Mouse (Mus musculus): Measurements from ENCODE around the gene Acer3.
"Not testable (repeated sequence)": the region's sequence is repeated elsewhere in the genome, so short reads cannot be mapped to it uniquely, and the experiment has no call there.

Gene Acer3

DNA sequence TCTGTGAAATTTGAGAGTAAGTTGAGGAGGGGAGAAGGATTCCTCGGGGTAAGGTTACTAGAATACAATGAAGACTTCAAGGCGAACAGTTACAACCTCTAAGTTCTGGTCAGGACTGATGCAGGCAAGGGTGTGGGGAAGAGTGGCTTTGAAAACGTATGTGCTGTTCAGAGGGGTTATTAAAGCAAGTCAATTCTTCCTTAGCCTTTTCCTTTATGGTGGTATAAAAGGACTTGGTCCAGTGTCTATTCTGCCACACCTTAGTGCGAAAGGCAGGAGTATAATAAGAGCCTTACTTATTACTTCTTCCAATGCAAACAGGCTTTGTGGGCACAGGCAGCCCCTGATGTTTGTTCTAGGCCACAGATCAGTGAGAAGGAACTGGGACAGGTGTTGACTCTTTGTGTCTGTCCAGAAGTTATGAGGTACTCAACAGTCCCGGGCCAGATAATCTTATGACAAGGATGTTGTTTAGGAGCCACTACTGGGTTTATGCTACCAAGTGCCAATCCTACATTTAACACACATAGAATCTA lies 119.4 kb downstream of the Acer3 start:
- POLR2A ChIA-PET = no interaction called here
- CTCF ChIA-PET = interaction anchor here in 1 of 4 experiments (0.6 kb wide), 1 partner anchor 1028 kb away, joined by 3 read pairs; no protein-coding TSS in a partner anchor

DNA sequence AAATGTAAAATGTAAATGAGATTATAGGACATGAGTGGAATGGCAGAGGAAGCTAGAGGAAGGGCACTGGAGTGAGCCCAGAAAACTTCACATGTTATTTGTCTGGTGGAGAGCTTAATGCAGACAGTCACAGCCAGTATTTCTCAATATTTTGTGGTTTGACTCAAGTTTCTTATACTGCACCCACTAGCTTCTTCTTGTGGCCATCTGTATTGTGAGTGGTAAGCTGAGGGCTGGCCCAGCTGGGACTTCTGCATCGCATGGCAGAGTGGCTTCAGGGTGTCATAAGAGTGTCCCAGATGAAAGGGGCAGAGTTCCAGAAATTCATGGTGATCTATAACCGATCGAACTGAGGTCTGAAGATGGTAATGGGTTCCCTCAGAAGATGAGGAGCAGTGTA lies 120.6 kb downstream of the Acer3 start:
- ChIA-PET CTCF (interaction anchor here in 2 of 4 experiments (0.5 to 0.7 kb wide), 2 partner anchors 75 to 142 kb away, joined by 3 to 5 read pairs; no protein-coding TSS in a partner anchor), POLR2A (interaction anchor here in 1 of 4 experiments (0.6 to 1.2 kb wide), 3 partner anchors 12 to 161 kb away, joined by 3 read pairs; no protein-coding TSS in a partner anchor)

DNA sequence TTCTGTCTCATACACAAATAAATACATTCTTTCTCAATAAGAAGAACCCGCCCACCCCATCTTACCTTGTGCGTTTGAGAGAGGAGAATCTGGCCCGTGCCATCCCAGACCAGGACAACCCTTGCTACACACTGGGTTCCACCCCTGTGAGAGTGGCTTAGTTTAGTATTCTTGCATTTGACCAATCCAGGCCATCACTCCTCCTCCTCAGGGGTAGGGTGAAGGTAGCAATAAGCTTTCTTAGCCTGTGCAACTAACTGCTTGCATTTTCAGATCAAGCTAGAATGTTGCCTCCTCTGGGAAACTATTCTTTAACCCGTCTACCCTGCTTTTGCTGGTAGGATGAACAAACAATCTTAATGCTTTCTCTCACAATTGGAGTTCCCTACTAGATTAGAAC lies 121.6 kb downstream of the Acer3 start, which contains the start of gene B3gnt6:
TSS of gene B3gnt6 (minus strand) at position 101 of the 400 bp plus-strand sequence.
- POLR2A ChIA-PET = interaction anchor here in 1 of 4 experiments (1.2 kb wide), 1 partner anchor 13 kb away, joined by 3 read pairs; no protein-coding TSS in a partner anchor
- CTCF ChIA-PET = interaction anchor here in 1 of 4 experiments (0.6 kb wide), 1 partner anchor 22 kb away, joined by 5 read pairs; no protein-coding TSS in a partner anchor

DNA sequence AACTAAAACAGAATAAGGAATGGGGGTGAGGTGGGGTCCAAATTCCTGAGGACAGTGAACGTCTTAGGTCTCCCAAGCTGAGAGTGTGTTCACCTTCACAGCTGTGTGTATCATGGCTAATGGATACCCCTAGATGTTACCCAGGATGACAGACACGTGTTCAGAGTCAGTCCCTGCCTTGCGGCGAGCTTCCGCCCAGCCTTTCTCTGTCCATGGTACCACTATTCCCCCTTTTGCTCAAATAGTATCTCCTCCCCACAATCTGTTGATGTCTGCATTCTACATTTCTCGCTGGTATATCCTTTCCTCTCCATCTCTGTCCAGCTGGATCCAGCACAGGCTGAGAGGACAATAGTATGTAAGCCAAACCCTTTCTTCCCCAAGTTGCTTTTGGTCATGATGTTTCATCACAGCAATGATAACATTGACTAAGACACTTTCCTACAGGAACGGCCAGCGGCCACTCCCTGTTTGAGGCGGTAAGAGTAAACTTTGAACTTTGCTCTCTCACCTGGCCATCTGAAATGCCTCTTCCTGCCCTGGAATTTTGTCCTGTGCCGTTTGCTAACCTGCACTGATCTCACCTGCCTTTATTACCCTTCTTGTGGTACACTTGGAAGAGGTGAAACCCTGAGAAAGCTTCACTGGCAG lies 125.7 kb downstream of the Acer3 start:
- POLR2A ChIA-PET = interaction anchor here in 2 of 4 experiments (1.6 to 2.3 kb wide), 2 partner anchors 31 to 114 kb away, joined by 3 to 5 read pairs; no protein-coding TSS in a partner anchor
- CTCF ChIA-PET = interaction anchor here in 3 of 4 experiments (0.6 to 1.5 kb wide), 6 partner anchors 18 to 153 kb away, joined by 3 to 6 read pairs (median 4); no protein-coding TSS in a partner anchor

DNA sequence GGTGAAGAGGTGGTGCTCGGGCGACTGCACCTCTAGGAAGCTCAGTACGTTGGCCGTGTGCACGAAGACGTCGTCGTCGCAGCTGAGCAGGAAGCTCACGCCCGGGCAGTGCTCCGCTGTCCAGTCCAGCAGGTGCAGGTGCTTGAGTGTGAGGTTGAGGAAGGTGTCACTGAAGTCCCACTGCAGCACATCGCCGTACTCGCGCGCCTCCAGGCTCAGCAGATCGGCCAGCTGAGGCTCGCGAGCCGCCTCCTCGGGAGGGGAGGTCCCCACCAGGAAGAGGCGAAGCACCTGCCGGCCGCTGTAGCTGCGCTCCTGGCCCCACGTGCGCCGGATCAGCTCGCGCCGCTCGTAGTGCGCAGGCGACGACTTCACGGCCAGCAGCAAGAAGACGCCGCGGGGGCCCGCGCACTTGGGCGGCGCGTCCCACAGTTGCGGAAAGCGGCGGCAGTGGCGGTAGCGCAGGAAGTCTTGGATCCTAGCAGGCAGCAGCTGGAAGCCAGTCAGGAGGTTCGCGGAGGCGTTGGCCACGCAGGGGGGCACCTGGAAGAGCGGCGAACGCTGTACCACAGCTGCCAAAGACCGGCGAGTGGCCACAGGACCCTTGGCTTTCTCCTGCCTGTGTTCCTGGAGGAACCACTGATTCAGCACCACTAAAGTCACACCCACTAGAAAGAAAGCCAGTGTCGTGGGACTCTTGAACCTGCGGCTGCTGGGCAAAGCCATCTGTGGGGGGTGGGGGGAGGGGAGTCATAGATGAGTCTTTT lies 126.8 kb downstream of the Acer3 start:
- ChIA-PET CTCF (interaction anchor here (0.6 to 2.4 kb wide), 13 partner anchors 17 to 359 kb away, joined by 3 to 23 read pairs (median 5); no protein-coding TSS in a partner anchor), POLR2A (interaction anchor here in 2 of 4 experiments (0.7 to 2.3 kb wide), 9 partner anchors 13 to 167 kb away, joined by 3 to 11 read pairs (median 4); partner anchors contain the start of gene Tsku (in 1 of the 2))

DNA sequence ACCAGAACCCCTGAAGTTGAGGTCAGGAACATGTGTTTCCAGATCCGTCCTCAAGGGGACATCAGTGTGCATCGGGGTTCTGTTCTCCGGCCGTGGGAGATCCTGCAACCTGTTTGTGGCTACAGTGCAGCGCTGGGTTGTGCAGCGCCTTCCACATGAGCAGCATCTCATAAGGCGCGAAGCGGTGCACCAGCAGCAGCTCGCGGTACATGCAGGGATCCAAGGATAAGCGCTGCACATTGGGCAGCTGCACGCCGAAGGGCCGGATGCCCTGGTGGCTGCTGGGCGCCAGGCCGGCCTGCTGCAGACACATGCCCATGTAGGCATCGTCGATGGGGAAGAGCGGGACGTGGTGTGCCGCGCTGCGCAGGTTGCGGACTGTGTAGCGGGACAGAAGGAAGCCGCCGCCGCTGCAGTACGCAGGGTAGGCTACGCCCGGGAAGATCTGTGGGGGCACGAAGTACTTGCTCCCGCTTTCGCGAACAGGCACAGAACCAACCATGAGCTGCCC lies 127.4 kb downstream of the Acer3 start:
- CTCF ChIA-PET = interaction anchor here (0.6 to 2.4 kb wide), 16 partner anchors 17 to 359 kb away, joined by 3 to 23 read pairs (median 4); no protein-coding TSS in a partner anchor
- POLR2A ChIA-PET = interaction anchor here in 2 of 4 experiments (0.7 to 2.1 kb wide), 8 partner anchors 12 to 168 kb away, joined by 3 to 11 read pairs (median 4); partner anchors contain the start of gene Tsku (in 1 of the 2)

DNA sequence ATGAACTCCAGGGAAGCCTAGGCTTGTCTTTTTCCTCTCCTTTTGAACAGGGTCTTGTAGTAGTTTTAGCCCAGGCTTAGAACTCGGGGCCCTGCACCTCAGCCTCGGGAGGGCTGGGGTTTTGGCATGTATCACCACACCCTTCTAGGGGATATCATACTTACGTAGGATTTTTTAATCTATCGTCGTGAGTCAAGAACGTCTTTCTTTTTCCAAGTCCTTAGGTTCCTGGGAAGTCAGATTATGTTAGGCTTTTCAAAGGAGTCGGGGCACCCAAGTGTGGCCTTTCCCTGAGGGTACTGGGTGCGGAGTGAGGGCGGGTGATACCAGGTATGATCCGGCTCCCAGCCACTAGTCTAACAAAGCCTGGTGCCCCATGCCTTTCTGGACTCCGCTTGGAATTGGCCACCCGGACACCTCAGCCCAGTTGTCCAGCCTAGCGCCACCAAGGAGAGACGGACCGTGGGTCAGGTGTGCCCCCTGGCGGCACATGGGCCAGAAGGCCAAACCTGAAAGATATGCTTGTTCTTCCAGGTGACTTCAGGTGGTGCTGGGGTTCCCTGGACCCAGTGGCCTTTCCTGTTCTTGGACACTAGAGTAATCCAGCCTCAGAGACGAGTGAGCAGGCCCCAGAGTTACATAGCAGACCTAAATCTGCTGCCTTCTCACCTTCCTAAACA lies 129.3 kb downstream of the Acer3 start:
- ChIA-PET POLR2A (interaction anchor here (0.6 to 3.6 kb wide), 7 partner anchors 13 to 206 kb away, joined by 3 to 25 read pairs (median 5); partner anchors contain the start of gene Capn5 (in 1 of the 4)), CTCF (interaction anchor here in 3 of 4 experiments (0.6 to 3.2 kb wide), 15 partner anchors 13 to 454 kb away, joined by 3 to 46 read pairs (median 4); partner anchors contain the start of genes Aqp11 (in 1 of the 3) and Capn5 (in 1 of the 3))

DNA sequence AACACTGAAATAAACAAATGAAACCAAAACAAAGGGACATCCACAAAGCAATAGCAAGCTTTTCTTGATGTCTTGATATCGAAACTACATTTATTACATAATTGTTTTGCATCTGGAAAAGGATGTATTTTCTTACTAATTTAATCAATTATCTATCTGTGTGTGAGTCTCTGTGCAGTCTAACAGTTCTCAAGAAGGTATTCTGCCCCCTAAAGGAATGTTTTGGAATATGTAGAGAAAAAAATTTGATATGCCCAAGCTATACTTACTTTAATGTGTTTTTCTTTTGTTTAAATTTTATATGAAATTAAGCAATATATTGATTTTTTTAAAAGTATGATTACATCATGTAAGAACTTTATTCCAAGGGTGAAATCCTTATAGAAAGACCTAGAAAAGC lies 130.4 kb downstream of the Acer3 start:
- ChIA-PET CTCF (interaction anchor here in 3 of 4 experiments (0.6 to 3.2 kb wide), 23 partner anchors 11 to 453 kb away, joined by 3 to 46 read pairs (median 4); partner anchors contain the start of genes Aqp11 (in 1 of the 3) and Capn5 (in 1 of the 3)), POLR2A (interaction anchor here in 2 of 4 experiments (0.6 to 5.5 kb wide), 10 partner anchors 12 to 61 kb away, joined by 3 to 25 read pairs (median 6); partner anchors contain the start of gene Capn5 (in 2 of the 2))

DNA sequence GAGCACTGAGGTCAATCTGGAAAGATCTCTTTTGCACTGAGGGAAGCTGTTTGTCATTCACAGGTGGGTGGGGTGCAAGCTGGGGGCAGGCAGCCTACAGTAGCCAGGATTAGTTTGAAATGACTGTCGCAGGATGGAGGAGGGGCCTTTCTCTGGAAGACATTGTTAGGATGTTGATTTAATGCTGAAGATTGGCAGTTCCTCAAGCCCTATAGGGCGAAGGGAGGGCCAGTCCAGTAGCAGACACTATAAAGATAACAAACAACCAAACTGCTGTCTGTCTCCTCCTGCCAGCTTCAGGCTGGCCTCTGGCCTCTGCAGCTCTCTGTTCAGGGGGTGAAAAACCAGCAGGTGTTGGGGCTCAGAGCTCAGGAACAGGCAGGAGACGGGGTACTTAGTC lies 131.3 kb downstream of the Acer3 start:
- ChIA-PET POLR2A (interaction anchor here in 3 of 4 experiments (0.6 to 5.5 kb wide), 18 partner anchors 11 to 442 kb away, joined by 3 to 25 read pairs (median 5); partner anchors contain the start of gene Capn5 (in 2 of the 3)), CTCF (interaction anchor here (0.5 to 3.2 kb wide), 16 partner anchors 12 to 1417 kb away, joined by 3 to 46 read pairs (median 6); partner anchors contain the start of gene Capn5 (in 1 of the 4))

DNA sequence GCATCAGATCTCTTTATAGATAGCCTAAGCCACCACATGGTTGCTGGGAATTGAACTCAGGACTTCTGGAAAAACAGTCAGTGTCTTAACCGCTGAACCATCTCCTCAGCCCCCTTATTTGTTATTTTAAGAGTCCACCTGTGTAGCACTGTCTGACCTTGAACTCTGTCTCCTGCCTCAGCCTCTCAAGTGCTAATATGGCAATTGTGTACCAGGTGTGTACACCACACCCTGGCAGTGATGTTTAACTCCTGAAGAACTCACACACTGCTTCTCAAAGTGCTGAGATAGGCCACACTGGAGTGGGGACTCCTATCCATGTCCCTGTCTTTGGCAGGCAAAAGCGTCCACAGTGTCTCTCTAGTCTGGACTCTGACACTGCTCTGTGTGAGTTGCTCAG lies 132.3 kb downstream of the Acer3 start:
- ChIA-PET CTCF (interaction anchor here in 2 of 4 experiments (0.6 to 3.2 kb wide), 6 partner anchors 31 to 224 kb away, joined by 3 to 46 read pairs (median 8); no protein-coding TSS in a partner anchor), POLR2A (interaction anchor here in 3 of 4 experiments (0.7 to 5.5 kb wide), 9 partner anchors 9 to 431 kb away, joined by 3 to 25 read pairs (median 6); partner anchors contain the start of gene Capn5 (in 2 of the 3))

DNA sequence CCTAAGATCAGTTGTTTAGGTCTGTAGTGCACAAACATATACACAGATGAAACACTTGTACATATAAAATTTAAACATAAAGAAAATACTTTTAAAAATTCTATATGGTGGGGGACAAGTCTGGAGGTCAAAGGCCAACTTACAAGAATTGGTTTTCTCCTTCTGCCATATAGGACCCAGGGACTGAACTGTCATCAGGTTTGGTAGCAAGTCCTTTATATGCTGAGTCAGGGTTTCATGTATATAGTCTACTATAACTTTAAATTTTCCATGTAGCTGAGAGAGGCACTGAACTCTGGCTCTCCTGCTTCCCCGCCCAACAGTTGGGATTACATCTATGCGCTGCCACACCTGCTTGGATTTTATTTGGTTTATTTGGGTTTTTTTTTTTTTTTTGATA lies 132.8 kb downstream of the Acer3 start:
- ChIA-PET POLR2A (interaction anchor here in 3 of 4 experiments (0.7 to 5.5 kb wide), 6 partner anchors 9 to 430 kb away, joined by 3 to 25 read pairs (median 5); partner anchors contain the start of gene Capn5 (in 1 of the 3)), CTCF (interaction anchor here in 2 of 4 experiments (0.6 to 3.1 kb wide), 4 partner anchors 35 to 224 kb away, joined by 3 to 10 read pairs (median 5); no protein-coding TSS in a partner anchor)

DNA sequence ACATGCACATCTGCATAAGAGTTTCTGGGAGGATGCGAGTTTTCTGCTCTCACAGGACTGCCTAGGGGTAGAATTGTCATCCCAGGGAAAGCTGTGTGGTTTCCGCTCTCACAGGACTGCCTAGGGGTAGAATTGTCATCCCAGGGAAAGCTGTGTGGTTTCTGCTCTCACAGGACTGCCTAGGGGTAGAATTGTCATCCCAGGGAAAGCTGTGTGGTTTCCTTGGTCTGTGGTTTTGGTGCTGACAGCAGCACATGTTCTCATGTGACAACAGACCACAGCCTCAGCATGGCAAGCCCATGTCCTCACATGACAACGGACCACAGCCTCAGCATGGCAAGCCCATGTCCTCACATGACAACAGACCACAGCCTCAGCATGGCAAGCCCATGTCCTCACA lies 133.7 kb downstream of the Acer3 start:
- CTCF ChIA-PET = not testable (repeated sequence)
- POLR2A ChIA-PET = interaction anchor here in 2 of 4 experiments (1.1 to 5.5 kb wide), 2 partner anchors 10 to 30 kb away, joined by 4 to 21 read pairs; partner anchors contain the start of gene Capn5 (in 1 of the 2)

DNA sequence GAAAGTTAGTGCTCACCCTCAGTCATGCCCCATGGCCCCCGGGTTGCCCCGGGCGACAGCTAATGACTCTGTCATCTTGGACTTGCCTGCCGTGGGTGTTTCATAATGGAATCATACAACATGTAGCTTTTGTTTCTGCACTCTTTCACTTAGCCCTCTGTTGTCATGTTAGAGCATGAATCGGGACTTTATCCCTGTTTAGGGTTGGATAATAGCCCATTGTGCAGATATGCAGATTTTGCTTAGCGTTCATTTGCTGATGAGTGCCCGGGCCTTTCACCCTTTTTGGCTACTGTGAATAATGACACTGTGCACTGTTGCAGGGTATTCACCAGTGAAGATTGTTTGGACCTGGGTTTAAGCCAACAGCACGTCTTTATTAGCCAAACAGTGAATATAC lies 134.4 kb downstream of the Acer3 start:
- ChIA-PET POLR2A (interaction anchor here in 2 of 4 experiments (1.2 to 5.5 kb wide), 3 partner anchors 9 to 399 kb away, joined by 3 to 21 read pairs (median 7); partner anchors contain the start of gene Capn5 (in 1 of the 2)), CTCF (interaction anchor here in 2 of 4 experiments (1.1 to 1.3 kb wide), 2 partner anchors 46 to 61 kb away, joined by 3 read pairs; no protein-coding TSS in a partner anchor)

DNA sequence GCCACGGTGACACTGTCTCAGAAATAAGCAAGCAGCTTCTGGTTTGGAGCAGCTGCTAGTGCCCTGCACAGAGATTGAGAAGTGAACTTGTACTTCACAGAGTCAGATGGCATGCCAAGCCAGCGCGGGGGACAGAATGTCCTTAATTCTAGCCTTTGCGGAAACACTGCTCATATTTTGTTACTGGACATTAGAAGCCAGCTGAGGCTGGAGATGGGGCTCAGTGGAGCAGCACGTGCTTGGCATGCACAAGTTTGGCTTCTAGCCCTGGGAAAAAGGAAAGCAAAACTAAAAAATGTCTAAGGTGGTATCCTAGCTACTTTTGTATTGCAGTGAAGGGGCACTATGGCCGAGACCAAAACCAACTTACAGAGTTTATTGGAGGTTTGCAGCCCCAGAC lies 135.7 kb downstream of the Acer3 start:
- ChIA-PET POLR2A (no interaction called here), CTCF (interaction anchor here in 1 of 4 experiments (1.2 kb wide), 1 partner anchor 30 kb away, joined by 5 read pairs; no protein-coding TSS in a partner anchor)

DNA sequence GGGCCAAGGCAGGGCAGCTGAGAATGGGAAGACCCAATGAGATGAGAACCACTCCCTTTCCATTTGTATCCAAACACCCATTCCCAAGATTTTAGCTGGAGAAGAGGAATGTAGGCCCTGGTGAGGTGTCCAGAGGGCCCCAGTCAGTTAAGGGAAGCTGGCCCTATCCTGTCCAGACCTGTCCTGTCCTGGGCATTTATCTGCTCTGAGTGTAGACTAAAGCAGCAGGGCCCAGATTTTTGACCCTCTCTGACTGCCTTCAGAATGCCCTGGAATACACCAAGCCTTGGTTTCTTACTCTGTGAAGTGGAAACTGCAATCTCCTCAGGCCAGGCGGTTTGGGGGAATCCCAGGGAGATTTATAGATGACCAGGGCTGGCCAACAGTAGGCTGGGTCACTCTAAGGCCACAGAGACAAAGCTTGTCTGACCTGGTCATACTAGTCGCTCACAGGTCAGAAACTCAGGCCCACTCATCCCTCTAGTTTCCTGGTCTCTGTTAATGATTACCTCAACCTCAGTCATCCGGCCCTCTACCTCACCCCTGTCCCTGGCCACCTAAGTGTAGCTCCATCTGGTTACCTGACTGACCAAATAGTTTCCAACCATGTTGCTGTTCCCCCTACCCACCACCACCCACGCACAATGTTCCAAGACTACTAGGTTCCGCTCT lies 142.3 kb downstream of the Acer3 start:
- CTCF ChIA-PET = interaction anchor here (0.6 to 1.2 kb wide), 7 partner anchors 11 to 322 kb away, joined by 3 to 8 read pairs (median 3); no protein-coding TSS in a partner anchor
- POLR2A ChIA-PET = interaction anchor here in 3 of 4 experiments (0.6 to 4.6 kb wide), 9 partner anchors 9 to 183 kb away, joined by 3 to 25 read pairs (median 11); partner anchors contain the start of gene Tsku (in 1 of the 3)
